Mouse (Mus musculus) CD8-positive naive resting alpha-beta T cell, adult 2 months (primary cell): ENCODE results near the gene Lama2.

Experiments used
- DNase-seq, 2 experiments: peaks; one replicate each; pipeline ENCODE4 v3.0.0; 2022; ENCODE audit warnings: low read depth in 2 of 2, low spot score in 2 of 2

The Lama2 gene

DNA sequence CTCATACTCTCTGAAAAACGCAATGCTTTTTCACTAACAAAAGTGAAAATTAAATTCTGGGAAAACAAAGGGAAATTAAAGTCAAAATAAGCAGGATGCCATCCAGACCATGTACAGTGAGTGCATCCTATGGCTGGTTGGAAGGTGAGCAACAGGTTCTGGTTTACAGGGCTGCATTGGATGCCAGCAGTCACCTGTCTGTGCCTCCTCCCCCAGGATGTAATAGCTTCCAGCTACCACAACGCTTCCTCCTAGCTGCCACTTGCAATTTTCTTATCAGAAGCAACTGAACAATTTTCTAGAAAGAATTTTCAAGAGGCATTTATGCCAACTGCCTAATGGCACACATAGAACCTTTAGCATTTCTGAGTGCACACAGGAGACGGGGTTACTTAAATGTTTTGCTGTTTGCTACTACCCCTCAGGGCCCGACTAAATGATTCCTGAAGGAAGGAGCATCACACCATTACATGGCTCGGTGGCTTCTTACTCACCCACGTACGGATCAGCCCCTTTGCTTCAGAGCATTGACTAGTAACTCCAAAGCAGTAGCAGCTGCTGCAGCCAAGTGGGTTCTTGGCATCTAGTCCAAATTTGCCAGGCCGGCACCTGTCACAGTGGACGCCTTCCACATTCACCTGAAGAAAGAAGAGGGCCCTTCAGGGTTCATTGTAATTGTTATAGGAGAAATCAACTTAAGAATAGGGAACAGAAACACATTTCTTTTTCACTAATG lies 430.8 kb downstream of the Lama2 start:
- no peak for DNase-seq

DNA sequence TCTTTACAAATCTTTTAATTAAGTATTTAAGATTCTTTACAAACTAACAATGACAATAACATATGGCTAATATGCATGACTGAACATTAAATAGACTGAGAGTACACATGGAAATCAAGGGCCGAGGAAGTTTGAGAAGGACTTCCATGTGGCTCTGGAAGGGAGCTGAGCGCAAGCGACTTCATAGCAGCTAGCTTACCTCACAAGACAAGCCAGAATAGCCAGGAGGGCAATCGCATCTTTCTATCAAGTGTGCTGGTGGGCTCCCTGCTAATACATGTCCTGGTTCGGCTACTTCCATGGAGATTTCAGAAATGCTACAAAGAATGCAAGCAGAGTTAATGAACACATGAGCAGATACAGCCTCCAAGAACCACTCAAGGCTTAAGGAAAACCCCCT lies 435.4 kb downstream of the Lama2 start:
- no peak for DNase-seq

DNA sequence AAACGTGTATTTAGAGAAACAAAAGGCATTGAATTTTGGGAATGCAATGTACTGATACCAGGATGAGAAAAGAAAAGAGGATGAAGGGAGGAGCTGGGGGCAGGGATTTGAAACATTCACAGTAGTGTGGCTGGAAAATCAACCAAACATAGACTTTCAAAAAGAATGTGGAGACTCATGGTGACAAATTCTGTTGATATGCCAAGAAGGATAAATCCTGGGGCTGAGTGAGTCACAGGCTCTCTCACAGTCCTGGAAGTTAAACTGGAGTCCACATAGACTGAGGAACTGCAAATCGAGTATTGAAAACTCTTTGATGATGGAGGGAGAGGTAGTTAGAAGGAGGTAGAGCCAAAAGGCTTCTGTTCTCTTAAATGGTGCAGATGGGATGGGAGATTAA lies 445.3 kb downstream of the Lama2 start:
- DNase-seq = no peak

DNA sequence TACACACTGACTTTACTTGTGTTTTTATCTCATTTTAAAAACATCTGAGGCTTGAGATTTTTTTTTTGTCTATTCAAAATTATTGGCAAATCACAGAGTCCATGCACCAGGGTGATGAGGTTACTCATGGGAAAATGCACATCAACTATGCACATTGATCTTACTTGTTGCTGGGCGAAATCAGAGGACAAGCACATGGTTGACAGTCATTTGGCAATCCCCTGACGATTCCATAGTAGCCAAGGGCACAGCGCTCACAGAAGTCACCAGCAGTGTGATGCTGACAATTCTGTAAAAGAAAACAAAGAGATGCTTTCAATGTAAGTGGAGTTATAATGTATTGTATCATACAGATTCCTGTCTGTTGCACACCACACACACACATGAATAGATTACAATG lies 454.8 kb downstream of the Lama2 start:
- DNase-seq = no peak

DNA sequence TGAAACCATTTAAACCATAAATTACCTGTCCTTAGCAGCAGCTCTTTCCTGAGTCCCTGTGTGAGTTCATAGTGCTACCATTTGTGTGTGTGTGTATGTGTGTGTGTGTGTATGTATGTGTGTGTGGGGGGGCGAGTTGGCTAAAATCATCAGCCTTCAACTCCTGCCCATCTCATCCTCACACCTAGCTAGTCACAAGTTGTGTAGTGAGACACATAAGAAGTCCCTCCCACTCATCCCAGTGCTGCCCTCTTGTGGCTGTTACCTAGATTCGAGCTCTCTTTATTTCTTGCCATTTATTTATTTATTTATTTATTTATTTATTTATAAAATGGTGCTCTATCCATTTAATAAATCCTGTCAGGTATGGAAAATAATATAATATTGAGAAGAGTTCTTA lies 457.2 kb downstream of the Lama2 start:
- DNase-seq = no peak

DNA sequence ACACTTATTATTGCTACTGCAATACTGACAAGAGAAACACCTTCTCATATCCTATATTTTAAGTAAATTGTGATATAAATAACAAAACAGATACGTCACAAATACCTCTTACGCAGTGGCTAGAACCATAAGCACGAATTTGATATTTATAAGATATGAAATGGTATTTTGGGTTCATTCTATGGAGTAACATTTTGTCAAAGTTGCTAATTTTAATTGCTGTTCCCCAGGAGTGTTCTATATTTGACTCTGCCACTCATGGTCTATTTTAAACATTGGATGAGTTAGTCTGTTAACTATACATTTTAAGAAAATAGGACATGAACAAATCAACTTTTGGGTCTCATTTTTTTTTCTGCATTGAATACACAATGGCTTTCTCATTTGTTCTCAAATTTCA lies 469.3 kb downstream of the Lama2 start:
- DNase-seq = no peak

DNA sequence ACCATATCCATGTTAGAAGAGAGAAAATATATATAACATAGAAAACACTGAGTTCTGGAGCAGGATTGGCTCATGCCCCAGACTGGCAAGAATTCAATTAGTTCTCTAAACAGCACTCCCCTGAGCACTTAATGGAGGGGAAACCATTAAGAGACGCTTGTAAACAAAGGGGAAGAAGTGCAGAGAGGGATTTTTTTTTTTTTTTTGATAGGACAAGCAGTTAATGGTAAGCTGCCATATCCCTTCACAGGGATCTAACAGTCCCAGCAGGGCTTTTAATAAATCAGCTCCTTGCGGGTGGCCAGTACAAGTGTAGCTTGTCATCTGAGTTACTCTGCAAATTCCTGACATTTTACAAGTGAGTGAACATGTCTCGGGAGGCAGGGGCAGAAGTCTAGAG lies 479.1 kb downstream of the Lama2 start:
- no peak for DNase-seq

DNA sequence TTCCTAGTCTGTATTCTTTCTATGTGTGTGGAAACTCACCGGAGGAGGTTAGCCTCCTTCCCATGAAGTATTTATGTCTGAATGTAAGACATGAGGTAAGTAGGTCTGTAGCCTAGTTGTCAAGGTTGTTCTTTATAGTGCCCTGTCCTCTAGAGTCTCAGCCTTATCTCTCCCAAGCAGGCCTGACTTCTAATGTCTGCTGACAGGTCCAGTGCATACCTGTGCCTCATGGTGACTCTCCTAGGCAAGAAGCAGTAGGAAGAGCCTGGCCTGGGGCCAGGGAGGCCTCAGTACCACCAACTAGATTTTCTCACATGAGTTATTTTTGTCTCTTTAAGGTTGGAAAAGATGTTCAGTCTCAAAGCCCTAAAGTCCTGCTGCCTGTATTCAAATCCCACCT lies 483.8 kb downstream of the Lama2 start:
- no peak for DNase-seq

DNA sequence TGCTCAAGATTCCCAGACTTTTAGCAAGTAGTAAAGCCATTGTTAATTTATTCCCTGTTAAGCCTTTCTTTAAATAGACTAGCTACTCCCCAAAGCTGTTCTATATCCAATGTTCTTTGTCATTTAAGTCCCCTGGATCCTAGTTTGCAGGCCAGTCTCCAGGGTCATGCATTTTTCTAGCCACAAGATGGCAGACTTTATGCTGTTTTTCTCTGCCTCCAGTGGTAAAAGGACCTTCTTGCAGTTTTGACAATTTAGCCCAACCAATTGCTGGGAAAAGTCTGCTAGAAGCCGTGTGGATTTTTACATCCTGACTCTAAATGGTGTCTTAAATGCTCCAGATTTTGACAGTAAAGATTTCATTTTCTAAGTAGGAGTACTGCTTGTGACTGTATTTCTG lies 486.4 kb downstream of the Lama2 start:
- no peak for DNase-seq

DNA sequence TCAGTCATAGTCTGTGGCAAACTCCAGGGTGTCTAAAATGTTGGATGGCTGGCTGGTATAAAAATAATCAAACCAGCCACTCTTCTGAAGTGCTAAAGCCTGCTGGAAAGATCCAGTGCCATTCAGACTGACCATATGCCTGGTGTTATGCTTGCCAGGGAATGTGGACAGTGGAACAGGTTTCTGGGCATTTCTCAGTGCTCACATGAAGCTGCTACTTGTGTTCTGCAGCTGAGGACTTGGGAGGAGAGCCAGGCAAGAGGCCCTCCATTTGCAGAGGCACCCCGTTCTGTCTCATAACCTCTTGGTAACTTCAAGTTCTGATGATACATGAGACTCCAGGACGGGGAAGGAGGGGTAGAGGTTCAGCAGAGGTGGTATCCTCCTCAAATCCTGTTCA lies 492.1 kb downstream of the Lama2 start:
- DNase-seq = no peak

DNA sequence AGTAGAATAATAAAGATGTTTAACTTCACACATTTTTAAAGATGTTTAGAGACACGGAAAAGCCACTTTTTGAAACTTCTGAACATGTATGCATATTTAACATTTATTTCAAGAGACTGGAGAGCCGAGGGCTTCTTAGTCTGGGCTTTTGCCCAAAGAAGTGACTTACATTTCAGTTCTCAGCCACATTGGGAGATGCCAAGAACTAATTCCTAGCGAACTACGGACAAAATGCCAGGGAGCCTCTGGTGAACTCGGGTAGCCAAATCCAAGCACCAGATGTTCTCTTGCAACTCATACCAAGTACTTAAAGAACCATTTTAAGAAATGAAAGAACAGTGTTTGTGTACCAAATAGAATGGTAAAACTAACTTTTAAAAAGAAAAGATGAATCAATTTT lies 495.8 kb downstream of the Lama2 start:
- DNase-seq = no peak

DNA sequence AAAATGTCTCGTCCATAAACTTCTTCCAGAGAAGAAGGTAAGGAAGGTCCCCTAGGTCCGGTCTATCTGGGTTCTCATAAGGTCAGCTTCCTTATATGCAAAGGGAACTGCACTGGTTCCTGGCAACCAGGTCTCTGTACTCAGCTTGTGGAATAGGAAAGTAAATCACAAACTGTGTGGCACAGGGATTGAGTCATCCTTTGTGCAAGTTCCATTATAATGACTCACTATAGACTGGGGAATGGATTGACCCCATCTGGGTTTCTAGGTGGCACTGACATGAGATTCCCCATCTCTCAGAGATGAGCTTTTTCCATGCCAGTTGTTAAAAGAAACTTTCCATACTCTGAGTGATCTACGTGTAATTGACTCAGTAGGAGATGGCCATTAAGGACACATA lies 501.7 kb downstream of the Lama2 start:
- DNase-seq = no peak

DNA sequence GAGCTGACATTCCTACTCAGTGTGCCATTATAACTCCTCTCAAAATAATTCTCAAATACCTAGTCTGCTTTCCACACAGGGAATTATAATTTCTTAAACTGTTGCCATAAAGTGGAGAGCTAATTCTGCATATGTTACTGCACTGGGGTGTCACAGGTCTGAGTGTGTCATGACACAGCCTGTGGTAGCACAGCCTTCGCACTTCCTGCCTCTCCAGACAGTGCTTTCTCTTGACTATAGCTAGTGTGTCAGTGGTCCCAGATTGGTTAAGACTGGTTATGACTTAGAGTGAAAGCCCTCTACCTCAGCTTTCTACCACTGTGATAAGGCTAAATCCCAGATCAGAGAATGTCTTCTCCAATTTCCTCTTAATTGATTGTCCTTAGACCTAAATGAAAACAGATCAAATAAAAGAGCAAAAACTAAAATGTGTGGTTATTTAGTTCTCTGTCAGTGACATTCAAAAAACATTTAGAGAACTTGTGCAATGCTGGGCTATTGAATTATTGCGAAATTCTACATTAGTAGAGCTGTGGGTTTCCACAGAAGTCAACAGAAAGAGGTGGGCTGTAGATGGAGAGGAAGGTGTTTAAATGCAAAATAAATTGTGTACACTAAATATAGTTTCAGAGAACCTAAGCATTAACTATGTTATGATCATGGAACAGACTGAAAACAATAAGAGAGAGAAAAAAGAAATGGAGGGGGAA lies 502.5 kb downstream of the Lama2 start:
- no peak for DNase-seq

DNA sequence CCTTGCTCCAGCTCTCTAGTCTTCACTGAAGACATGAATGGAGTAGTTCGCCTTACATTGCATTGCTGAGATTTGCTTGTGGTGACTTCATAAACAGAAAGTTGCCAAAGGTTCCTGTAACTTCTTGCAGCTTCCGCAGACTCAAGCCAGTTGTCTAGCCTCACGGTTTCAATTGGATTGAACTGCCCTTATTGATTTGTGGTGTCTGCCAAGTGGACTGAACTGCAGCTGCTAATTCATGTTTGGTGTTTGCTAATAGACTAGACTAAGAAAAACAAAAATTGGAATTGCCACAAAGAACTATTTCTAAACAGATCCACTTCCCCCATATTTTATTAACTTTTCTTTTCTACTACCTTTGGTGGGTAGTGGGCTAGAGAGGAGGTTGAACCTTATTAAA lies 505.4 kb downstream of the Lama2 start:
- no peak for DNase-seq

DNA sequence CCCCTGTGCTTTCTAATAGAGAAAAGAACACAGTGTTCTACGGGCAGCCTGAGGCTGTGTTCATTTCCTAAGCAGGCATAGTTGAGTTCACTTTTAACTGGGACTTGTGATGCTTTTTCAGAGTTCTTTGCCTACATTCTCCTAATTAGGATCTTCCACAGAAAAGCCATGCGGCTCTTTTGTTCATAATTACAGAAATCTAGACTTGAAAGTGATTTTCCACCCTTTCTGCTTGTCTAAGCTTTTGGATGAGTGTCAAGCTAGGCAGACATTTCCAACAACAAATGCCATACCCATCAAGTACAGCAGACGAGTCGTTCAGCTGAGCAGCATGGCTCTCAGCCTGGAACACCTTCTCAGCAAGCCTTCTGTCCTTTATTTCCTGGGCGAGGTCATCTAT lies 515.7 kb downstream of the Lama2 start:
- DNase-seq = no peak

DNA sequence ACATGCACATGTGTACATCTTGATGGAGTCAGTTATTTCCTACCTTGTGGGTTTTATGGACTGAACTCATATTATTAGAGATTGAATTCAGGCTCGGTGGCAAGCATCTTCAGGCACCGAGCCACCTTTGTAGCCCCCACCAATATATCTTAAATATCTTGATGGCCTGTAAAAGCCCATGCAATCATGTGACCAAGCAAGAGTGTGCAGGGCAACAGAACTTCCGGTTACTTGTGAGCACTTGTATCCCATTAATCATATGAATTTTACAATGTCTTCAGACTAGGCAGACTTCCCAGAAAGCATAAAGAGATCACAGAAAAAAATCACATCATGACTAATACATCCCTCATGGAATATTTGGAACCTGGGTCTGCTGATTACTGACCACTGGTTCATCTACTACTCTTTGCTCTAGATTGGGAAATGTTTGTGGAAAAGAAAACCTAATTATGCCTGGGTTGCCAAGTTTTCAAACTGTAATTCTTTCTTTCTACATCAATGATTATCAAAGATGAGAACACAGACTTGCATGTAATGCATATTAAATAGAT lies 517.7 kb downstream of the Lama2 start:
- DNase-seq = no peak

DNA sequence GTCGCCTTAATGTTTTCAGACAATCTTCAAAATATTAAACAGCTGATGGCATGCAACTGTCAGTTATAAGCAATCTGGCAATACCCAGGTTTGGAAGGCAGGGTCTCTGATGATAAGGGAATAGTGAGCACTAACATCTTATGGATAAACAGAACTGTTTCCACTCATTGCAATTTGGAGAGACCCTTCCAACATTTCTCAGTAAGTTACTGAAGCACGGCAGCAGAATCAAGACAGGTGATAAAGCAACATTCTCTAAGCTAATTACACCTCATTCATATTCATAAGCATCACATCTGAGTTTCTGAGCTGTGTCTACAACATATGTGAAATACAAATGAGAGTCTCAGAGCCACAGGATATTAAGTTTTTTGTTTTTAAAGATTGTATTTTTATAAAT lies 542.4 kb downstream of the Lama2 start:
- DNase-seq = no peak

DNA sequence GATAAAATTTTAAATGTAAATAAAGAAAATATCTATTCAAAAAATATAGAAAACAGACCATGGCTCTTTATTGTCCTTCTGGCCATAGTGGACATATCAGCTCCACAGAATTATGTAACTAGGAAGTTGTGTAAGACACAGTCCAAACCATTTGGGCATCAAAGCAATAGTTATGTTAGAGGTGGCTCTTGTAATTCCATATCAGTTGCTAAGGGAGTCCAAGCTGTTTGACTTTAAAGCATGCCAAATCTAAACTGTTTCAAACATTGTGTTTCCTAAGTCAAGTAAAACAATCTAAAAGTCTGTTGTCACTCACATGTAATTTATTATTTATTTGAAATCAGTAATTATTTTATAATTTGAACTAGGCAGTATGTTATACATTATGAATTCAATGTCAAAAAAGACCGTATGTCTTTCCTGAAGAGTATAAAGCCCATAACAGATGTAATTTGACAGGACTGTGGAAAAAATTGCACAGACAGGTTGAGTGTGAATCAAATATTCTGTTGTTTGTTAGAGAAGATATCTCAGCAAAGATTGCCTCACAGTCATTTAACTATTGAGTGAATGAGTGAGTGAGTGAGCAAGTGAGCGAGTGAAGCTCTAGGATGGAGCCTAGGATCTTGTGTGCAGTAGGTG lies 550.6 kb downstream of the Lama2 start:
- DNase-seq = no peak

DNA sequence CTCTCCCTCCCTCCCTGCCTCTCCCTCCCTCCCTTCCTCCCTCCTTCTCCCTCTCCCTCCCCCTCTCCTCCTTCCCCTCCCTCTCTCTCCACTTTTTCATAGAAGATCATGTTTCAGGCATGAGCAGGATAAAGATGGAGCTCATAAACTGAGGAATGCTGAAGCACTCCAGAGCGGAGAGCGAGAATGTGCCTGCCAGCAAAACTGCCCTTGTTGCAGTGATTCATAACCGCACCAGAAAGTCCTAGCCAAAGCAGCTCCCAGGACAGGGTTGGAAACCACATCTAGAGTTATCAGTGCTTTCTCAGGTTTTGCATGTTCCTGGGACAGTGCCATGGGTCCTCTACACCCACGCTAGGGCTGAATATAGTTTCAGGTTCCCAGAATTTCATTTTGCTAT lies 555.9 kb downstream of the Lama2 start:
- DNase-seq = no peak

DNA sequence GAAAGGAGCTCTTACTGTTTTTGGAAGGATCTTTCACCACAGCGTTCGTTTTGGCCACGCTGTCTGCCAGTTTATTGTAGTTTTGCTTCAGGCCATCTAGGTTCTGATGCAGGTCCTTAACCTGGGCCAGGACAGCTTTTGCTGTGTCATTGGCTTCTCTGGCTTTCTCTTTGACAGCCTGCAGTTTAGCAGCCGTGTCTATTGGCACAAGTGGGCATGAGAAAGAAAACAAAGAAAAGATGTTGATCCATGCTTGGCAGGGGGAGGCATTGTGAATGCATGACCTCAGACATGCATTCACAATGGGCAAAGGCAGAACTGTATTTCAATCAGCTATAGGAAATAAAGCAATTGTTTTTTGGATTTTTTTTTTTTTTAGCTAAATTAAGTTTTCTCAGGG lies 565.1 kb downstream of the Lama2 start:
- DNase-seq = no peak

DNA sequence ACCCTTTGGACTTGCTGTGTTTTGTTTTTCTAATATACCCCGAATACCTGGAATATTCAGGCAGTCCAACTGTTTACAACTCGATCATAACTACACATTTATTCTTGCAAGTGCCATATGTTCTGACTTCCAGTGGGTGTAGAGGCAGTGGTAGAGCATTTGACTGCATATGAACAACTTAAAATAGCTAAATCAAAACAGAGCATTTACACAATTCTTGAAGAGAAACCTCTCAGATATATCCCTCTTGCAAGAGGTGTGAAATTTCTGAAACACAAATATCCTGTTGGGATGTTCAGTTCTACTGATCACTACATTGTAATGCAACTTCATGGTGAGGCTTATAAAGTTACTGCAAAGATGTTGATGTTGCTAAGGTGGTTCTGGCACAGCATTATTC lies 572.4 kb downstream of the Lama2 start:
- no peak for DNase-seq

DNA sequence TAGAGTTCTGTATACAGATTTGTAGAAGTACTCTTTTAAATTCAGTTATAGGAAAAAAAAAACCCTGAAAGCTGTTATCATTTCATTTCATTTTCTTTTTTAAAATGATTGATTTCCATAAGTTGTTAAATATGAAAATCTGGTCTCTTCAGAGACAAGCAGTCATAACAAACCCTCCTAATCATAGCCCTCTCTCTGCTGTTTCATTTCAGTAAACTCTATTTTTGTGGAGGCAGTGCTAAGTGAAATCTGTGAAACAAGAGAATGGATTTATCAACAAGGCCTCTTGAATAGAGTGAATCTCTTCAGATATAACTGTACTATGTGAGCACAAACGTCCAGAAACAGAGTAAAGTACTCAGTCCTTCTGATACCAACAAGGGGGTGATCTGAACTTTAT lies 577.7 kb downstream of the Lama2 start:
- DNase-seq = no peak
